Mouse (Mus musculus): ENCODE measurements around the gene Fbn1.

Fbn1 gene

DNA sequence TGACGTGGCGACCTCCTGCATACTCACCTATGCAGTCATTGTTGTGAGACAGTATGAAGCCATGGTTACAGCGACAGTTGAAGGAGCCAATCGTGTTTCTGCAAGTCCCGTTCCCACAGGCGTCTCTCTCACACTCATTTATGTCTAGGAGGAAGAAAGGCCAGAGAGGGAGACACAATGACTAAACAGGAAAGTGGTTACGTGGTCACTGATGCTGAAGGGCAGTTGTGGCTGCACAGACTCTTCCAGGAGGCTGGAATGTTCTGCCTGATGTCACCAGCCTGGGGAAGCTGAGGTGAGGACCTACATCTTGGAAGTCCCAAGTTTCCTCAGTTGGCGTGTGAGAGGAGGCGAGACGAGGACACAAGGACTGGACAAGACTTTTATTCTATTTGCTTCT lies 177.3 kb downstream of the Fbn1 start:
- DNase-seq, result no peak

DNA sequence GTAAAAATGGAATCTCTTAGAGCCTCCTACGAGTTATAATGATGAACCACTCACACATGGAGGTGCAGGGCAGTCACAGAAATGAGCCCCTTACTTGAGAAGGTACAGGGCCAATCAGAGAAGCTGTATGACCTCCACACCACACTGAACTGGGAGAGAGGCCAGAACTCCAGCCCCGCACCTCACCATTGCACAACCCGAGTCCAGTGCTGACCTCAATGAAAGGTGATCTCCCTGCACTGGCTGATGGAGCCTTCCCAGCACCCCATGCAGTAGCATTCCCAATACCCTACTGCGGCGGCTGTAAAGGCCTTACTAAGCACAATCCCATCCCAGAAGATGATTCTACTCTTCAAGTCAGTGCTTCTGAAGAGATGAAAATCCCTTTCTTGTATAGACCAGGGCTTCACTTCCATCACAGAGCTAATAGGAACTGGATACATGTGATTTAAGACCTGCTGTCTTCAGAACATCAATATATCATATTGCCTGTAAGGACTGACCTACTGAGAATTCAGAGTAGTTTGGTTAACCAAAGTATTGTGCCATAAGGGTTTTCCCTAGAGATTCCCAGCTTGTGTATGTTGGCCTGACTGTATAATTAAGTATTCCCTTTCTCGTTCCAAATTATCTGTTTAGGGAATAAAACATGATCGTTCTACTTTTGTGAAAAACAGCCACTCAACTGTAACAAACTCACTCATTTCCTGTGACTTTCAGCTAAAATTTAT lies 182.5 kb downstream of the Fbn1 start:
- DNase-seq, result no peak

DNA sequence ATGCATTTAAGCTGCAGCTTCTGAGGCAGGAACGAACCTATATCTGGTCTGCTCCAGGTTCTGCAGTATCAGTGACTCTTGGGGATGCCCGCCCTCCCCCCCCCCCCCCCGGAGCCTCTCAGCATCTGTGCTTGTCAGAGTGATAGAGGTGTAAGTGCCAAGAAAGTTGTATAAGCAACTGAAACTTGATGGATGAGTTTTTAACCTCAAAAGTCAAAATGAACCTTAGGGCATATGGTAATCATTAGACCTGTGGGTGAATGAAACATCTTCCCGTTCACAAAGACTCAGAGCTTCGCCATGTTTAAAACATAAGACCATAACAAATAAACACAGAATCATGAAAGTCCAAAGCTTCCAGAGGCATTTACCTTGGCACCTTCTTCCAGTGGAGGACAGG lies 183.3 kb downstream of the Fbn1 start:
- no peak for DNase-seq

DNA sequence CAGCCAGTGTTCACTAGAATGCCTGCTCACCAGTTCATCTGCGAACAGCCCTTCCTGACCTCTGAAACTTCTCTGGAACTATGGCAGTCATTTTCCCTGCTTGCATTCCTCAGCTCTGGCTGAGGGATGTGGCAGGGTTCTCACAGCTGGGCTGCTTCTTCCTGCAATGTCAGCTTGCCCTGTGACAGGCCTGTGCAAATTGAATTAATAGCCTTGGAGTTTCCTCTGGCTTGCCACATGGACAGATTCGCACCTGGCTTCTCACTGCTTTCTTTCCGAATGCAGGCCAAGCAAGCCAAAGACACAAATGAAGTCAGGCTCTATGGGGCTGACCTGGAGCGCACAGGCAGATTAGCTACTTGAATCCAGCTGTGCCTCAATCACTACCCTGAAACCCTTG lies 184.4 kb downstream of the Fbn1 start:
- no peak for DNase-seq

DNA sequence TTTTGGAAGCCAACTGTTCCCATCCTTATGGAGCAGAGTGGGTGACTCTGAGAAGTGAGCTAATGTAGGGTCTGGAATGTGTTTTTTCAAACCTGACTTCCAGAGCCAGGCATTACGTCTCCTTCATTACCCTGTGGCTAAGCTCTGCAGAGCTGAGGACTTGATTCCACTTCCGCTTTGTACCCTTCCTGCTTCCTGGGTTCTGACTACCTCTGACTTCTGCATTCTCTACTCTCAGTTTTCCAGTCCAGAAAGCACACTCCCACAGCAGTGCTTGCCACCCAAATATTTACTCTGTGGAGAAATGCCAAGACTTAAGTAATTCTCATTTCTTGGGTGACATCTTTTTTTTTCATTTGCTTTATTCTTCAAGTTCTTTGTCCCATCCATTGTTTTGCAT lies 185.2 kb downstream of the Fbn1 start:
- no peak for DNase-seq

DNA sequence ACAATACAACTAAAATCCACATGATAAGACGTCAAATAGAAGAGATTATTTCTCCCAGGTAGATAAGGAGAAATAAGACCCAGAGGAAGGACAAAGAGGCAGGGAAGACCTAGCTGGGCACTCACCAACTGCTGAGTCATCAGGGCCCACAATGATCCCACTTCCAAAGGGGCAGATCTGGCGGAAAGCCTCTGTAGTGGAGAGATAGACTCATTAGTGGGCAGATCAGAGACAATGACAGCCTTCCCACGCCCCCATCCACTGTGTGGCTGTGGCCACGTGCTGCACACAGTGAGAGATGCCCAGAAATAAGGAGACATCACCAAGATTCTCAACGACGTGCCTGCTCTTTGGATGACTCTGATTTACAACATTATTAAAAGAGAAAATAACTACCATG lies 186.7 kb downstream of the Fbn1 start:
- no peak for DNase-seq

DNA sequence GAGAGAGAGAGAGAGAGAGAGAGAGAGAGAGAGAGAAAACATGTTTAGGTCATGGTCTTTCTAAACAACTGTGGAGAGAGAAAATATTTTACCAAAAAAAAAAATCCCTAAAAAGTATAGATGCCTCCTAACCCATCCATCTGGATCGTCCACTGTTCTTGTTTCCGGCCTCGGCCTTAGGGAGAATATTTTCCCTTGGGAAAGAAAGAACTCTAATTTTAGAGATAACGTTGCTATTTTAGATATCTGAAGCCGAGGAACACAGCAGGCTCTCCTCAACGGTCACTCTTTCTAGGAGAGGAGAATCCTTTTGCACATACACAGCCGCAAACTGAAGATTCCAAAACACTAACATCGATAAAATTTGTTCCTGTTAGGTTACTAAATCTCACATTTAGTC lies 188.1 kb downstream of the Fbn1 start:
- no peak for DNase-seq

DNA sequence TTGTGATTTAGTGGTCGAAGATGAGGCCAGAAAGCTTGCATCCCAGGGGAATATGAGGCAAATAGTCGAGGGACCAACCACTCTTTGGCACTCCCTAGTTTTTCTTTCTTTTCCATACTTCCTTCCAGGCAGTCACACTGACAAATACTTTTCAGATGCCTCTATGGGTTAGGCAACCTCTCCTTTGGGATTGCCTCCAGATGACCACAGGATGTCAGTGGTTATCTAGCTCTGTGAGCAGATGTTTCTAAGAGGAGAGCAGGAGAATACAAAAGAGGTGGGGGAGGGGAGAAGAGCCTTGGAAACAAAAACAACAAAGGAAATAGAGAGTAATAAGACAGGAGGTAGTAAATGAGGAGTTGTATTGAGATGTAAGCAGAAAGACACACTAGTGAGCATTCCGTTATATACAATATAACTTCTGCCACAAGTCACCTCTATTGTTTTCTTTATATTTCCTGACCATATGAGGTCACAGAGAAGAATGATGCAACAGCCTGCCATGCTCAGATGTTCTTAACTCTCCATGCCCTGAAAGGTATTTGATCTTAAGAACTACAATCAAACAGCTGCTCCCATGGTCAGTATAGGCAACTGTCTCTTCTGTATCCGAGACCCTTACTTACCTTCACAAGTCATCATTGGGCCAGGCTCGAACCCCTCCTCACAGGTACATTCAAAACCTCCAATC lies 189.3 kb downstream of the Fbn1 start:
- no peak for DNase-seq

DNA sequence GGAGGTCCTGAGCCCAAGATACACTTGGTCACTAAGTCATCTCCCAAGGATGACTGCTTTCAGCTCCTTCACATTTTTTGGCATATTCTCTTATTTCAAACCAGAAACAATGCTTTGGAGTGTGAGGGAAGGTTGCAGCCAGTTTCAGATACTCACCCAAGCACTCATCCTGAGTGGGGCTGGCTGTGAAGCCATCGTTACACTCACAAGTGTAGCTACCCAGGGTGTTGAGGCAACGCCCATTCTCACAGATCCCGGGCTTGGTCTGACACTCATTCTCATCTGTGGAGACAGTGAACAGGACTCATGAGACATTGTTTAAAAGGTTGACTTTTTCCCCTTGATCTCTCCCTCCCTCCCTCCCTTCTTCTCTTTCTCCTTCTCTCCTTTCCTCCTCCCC lies 192.6 kb downstream of the Fbn1 start:
- no peak for DNase-seq

DNA sequence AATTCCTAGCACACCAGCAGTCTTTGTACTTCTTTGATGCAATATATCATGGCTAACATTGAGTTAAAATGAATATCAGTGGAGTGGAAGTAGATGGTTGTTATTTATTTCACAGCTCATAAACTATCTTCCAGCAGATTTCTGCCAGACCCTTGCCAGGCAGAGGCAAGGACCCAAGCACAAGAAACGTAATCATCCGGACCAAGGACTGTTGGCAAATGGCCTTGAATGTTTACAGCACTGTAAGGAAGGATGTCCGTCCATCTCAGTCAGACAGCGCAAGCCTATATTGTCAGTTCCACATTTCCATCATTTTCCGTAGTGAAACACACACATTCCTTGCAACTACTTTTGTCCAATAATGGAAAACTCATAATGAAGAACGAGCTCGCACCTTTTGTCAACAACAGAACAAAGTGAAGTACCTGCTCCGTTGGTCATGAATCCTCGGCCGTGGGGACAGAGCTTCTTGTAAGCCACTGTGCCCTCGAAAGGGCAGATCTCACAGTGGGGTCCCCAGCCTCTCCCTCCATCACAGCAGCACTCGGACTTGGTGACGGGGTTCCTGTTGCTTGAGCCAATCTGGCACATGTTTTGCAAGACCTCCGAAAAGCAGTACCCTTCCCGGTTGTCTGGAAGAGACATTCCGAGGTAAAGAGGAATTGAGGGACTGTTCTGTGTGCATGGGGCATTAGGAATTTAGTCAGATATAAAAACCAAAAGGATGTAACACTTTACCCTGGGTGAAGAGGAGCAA lies 193.4 kb downstream of the Fbn1 start:
- DNase-seq, result no peak

DNA sequence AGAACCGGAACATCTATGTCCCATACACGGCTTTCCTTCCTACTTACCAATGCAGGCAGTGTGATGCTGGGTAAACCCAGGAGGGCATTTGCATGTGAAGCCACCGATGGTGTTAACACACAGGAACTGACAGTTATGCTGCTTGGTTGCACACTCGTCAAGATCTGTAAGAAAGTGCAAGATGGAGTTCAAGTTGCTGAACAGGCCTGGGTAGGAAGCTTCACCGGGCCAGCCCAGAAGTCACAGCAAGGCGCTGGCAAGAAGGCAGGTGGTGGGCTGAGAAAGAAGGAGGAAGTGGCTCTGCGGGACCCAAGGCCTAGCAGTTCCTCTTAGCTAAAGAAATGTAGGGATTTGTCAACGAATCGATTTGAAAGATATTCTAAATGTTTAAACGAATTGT lies 198.1 kb downstream of the Fbn1 start:
- no peak for DNase-seq

DNA sequence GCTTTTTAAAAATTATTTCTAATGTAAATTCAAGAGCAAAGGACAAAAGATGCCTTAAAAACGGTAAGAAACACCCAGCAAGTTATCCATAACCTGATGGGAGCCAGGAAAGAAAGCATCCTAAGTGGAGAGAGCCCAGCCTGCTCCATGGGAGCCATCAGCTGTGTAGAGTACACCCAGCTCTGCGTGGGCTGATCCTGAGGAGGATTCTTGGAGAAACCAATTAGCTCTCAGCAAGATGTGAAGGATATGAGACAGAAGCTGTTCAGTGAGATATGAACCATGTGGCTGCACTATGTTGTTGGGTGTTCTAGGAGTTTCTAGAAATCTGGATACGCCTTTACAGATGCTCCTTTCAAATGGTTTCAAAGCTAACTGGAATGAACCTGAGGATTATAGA lies 202.1 kb downstream of the Fbn1 start:
- no peak for DNase-seq

DNA sequence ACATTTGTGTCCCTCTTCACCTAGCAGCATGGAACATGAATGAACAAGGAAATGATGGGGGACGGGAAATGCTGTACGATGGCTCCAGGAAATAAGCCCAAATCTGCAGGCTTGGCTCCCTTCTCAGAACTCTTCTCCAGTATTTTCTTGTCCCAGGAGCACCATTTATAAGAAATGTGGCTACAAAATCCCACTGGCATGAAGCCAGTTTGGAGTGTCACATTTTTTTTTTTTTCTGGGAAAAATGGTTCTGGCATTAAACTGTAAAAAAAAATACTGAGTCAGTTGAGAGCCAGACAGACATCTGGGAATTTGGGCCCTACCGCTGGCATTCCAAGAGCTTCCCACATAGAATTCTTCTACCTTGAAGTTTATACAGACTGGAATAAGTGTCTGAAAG lies 203.0 kb downstream of the Fbn1 start:
- DNase-seq, result no peak

DNA sequence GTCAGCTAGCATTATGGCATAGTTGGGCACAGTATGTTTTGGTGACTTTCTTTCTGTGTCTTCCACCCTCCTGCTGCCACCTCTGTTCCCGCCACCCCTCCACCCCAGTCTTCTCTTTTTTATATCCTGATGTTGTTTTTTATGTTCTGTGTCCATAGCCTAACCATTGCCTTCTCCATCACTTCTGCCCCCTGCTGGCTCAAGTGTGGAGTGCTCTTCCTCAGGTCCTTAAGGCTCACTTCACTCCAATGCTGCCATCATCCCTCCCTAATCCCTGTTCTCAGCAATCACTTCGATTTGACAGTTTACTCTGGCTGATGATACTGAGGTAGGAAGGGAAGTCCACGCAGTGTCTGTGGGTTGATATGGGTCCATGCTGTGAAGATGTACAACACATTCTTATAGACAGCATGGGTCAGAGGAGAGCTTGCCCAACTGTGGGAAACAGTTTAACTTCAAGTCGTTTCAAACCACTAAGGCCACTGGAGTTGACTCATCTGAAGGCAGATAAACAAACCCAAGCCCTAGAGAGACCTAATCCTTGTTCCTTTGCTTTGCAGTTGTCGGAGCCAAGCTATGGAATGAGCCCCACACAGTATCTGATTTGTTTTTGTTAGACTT lies 203.9 kb downstream of the Fbn1 start:
- no peak for DNase-seq

DNA sequence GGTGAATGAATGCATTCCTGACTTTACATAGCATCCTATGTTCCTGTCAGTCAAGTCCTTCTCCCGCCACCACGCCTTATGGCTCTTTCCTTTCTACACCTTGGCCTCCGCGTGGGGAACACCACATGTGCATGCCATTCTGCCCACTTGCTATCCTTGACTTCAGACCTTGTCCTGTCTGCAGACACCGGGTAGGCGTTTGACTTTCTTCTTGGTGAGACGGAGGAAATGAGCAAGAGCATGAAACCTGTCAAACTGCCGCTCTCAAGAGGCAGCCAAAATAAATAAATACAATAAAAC lies 205.2 kb downstream of the Fbn1 start:
- DNase-seq, result no peak

DNA sequence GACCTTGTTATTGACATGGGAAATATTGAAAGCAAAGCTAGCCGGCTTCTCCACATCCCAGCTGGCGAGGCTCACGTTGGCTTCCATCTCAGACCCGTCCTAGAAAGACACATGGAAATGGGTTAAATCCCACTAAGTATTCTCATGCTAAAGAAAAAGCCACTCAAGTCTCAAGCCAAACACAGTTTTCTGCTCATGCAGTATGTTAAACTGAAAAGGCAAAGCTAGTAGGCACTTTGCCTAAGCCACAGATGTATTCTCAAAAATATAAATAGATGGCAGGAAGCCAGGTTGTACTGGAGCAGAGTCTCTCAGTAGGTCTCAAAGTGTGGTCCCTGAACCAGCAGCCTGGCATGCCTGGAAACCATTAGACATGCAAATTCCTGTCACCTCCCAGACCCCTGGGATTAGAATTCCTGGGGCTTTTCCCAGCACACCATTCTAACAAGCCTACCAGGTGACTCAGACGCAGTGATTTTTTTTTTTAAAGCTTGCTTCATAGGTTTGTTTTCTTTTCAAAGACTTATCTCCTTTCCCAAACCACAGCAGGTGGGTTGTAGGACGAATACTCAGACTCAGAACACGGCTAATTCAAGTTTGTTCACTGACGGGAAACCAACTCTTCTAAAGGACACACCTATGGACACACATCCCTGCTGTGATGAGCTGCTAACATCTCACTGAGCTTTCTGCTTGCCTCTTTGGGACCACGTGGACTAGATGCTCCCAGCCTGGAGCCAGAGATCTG lies 205.7 kb downstream of the Fbn1 start:
- DNase-seq, result no peak

DNA sequence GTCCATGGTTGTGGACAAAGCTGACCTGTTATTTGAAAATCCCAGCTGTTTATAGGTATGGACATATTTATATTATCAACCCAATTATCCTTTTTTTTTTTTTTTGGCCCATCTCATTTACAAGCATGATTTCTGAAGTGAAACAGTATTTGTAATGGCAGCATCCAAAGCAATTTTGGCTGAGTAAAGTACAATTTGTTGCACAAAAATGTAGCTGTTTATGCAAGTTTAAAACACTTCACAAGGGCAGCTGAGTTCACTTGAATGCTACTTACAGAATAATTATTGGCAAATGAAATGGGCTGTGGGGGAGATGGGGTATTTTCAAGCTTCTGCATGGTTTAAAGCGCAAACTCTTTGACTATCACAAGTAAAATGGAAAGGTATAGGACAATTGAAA lies 209.0 kb downstream of the Fbn1 start:
- DNase-seq, result no peak

DNA sequence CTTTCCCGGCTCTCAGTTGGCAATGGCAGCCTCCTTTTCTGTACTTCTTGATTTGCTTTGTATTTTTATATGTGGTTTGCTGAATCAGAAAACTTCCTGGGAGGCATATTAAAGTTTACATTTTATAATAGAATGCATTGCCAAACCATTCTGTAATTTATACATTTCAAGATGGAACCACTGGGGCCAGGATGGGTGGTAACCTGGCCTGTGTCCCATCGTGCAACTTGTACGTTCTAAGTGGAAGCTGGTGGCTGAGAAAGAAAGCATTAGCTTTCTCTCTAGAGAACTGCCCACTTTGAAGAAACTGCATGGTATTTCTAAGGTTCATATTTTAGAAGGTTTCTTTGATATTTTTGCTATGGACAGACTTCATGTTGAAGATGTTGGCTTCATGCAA lies 212.3 kb downstream of the Fbn1 start:
- no peak for DNase-seq

DNA sequence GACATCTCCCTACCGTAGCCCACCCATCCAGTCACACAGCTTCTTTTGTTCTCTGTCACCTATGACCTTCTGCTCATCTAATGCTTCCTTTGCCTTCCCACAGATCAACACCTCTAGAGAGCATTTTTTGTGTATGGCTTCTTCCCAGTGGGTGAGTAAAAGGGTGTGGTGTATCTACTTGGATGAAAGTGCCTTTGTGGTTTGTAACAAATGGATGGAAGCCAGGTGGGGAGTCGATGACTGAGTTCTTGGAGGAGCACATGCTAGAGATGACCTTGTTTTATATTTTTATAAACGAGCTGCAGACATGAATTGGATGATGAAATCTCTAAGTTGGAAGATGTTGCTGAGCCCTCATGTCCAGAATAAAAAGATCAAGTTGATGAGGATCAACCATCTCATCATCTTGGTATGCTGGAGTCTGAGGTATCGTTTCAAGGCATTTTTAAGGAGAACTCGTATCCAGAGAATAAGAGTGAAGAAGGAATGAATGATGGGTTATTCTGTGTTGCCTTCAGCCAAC lies 213.8 kb downstream of the Fbn1 start:
- no peak for DNase-seq

DNA sequence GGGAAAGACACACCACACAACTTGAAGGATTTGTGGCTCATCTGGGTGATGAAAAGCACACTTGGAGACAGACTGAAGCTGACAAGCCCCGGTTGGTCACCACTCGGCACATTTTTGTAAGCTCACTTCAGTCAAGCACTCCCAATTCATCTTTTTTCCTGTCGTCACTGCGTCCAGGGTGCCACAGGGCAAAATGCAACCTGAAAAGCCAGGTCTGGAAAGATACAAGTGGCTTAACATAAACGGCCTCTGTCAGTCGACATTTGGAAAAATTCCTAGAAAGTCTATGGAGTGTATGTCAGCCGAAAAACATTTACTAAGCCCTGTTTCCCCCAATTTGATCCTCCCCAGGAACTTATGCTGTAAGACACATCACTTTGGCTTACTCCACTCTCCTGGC lies 215.2 kb downstream of the Fbn1 start:
- DNase-seq, result no peak

DNA sequence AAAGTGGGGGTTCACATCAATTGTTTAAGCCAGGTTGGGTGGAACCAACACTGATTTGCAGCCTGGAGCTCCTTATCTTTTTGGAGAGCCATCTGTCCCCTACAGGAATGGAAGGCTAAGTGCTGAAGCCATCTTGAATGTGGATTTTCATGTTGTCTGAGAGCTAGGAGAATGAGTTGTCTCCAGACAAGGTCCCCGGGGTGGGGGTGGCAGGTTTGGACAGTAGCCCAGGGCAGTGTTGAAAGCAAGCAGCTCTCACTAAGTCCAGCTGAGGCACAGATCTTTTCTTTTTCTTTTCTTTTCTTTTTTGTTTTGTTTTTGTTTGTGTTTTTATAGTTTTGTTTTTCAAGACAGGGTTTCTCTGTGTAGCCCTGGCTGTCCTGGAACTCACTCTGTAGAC lies 216.7 kb downstream of the Fbn1 start:
- no peak for DNase-seq

DNA sequence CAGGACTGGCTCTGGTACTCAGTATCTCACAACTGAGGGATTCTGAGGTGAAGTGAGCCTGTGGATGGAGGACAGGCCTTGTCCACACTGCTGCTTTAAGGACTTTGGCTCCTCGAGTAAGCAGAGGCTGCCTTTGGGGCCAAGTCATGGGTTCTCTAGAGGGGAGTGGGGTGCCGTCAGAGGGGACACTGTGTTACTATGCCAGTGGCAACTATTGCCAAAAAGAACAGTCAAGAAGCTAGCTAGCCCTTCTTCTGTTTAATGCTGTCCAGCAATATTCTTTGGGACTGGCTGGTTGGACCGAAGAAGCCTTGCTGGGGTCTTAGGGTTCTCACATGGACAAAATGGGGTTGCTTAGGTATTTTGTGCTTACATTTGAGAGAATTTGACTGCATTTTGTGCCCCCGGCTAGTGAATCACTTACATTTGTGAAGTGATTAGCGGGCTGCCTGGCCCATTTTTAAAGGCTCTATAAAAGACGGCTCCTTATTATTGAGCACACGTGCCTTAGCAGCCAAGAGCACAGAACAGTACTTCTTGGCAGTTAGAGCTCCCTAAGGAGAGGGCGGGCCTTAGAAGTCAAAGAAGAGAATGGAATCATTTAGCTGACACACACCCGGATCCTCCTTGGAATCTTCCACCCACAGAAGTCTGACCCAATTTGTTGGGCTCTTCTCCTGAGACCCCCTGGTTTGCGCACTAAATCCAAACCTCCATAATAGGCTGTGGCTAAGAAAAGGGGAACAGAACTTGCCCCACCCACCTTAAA lies 217.4 kb downstream of the Fbn1 start:
- DNase-seq, result no peak
